Comparison of ENCODE assay signal across 35 mouse cellular contexts in the genomic region with DNA sequence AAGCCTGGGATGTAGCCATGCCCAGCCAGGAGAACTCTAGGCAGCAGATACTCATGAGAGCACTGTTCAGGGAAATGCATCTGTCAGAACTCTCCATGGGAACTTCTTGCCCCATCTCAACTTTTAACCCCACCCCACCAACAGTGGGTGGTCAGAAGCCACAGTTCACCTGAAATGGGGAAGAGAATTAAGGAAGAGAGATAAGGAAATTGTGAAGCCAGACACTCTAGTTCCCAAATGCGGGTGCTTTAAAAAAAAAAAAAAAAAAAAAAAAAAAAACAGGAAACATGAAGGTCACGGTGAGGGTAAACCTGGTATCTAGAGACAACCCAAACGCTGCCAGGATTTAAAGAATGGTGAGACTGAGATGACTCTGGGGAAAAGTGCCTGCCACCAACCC. TPM values are rescaled to one million over a fixed set of nuclear protein-coding genes. Genes with fewer than 3 reads are reported as not detected.
DNase-seq lines count a peak whose midpoint lies in the region; ATAC-seq and TF ChIP-seq lines count a peak whose summit lies in the region.
"Had no signal": no experiment of that assay in that cellular context is flagged by ENCODE, and none has a peak within 500 bp of the region (broad histone marks: within the 10 kb centered on the region; RNA-seq: fewer than 3 reads in every experiment).

No protein-coding gene starts in this region.

- H3K4me3 ChIP-seq in CH12.LX (replicated peaks in 1 of 3; ENCODE audit: low read depth in 2 of 3, low read length in 2 of 3, poor library complexity in 1 of 3): no peak overlapping the region
- H3K4me3 ChIP-seq in small intestine, adult 2 months (ENCODE audit: low read depth, low read length): no peak overlapping the region
- no peak overlapping the region for H3K4me3 ChIP-seq in intestine, embryonic 15.5 days (replicated peaks)
- H3K4me3 ChIP-seq: erythroblast, embryonic 14.5 days; heart, embryonic 13.5 days; hindbrain, embryonic 10.5 days; hindbrain, embryonic 15.5 days; liver, embryonic 15.5 days; midbrain, embryonic 15.5 days; myocyte; neural tube, embryonic 12.5 days had no signal

- H3K27me3 ChIP-seq in CH12.LX (replicated peaks): no peaks in the 10 kb centered on the region
- no peaks in the 10 kb centered on the region for H3K27me3 ChIP-seq in small intestine, adult 2 months (ENCODE audit: control insufficient read depth, insufficient read depth, low read length)
- 0 out of 2 replicates have a peak, but pooled peaks cover 3% of the 10 kb centered on the region for H3K27me3 ChIP-seq in intestine, embryonic 15.5 days (replicated peaks)
- H3K27me3 ChIP-seq: hindbrain, embryonic 15.5 days; midbrain, embryonic 15.5 days; neural tube, embryonic 12.5 days had no signal

- no peak overlapping the region for H3K4me2 ChIP-seq in CH12.LX (ENCODE audit: insufficient read depth, low read depth, poor library complexity, severe bottlenecking)
- no peak overlapping the region for H3K4me2 ChIP-seq in intestine, embryonic 15.5 days (replicated peaks)
- H3K4me2 ChIP-seq: heart, embryonic 13.5 days; hindbrain, embryonic 15.5 days; liver, embryonic 15.5 days; midbrain, embryonic 15.5 days; neural tube, embryonic 12.5 days had no signal

- 11% methylated on average over 3 of the region's 3 CpGs for WGBS in small intestine, adult 2 months
- WGBS in intestine, embryonic 15.5 days: 33% methylated on average over 3 of the region's 3 CpGs

- no peak for TF ChIP-seq CTCF in CH12.LX (conservative IDR thresholded peaks at IDR 0.05 in 1 of 2, IDR thresholded peaks at IDR 0.05 in 1 of 2; ENCODE audit: low read depth in 2 of 2, low read length in 2 of 2)
- TF ChIP-seq CTCF in small intestine, adult 2 months (IDR thresholded peaks at IDR 0.05; ENCODE audit: extremely low read depth, insufficient read length, insufficient replicate concordance, low read depth, low read length): no peak

- peak; percentile 14 to 25 for DNase-seq in lung, adult 18-20 months
- DNase-seq in lung, postnatal 10 days: no peak
- no peak for DNase-seq in CH12.LX (ENCODE audit: extremely low read depth)
- DNase-seq in adrenal gland, postnatal 14 days: no peak
- DNase-seq: adrenal gland, adult 8-10 months; cerebellum, adult 11-12 months; cerebellum, postnatal 10 days; heart, postnatal 10 days; kidney, adult 2 months; kidney, postnatal 4 days; right cerebral cortex, adult 18-20 months; thymus, adult 18-20 months; thymus, postnatal 25 days had no signal

- no peaks in the 10 kb centered on the region for H3K36me3 ChIP-seq in CH12.LX (replicated peaks in 1 of 2; ENCODE audit: control insufficient read depth in 1 of 2, insufficient read depth in 1 of 2, low read length in 1 of 2)
- H3K36me3 ChIP-seq in small intestine, adult 2 months (ENCODE audit: control insufficient read depth, insufficient read depth, low read length): no peaks in the 10 kb centered on the region
- no peaks in the 10 kb centered on the region for H3K36me3 ChIP-seq in intestine, embryonic 15.5 days
- H3K36me3 ChIP-seq: heart, embryonic 13.5 days; hindbrain, embryonic 10.5 days; hindbrain, embryonic 15.5 days; liver, embryonic 15.5 days; midbrain, embryonic 15.5 days; neural tube, embryonic 12.5 days had no signal

- no peak for TF ChIP-seq RAD21 in CH12.LX (IDR thresholded peaks at IDR 0.05; ENCODE audit: low read depth, low read length)

- TF ChIP-seq POLR2A in CH12.LX (IDR thresholded peaks at IDR 0.05; ENCODE audit: low read depth, low read length): no peak
- no peak for TF ChIP-seq POLR2A in small intestine, adult 2 months (IDR thresholded peaks at IDR 0.05; ENCODE audit: low read depth, low read length)

- no peak overlapping the region for H3K9ac ChIP-seq in CH12.LX (ENCODE audit: insufficient read depth, low read depth)
- H3K9ac ChIP-seq in intestine, embryonic 15.5 days: no peak overlapping the region
- H3K9ac ChIP-seq: heart, embryonic 13.5 days; hindbrain, embryonic 15.5 days; liver, embryonic 15.5 days; midbrain, embryonic 15.5 days; neural tube, embryonic 12.5 days had no signal

- H3K79me2 ChIP-seq in CH12.LX (replicated peaks; ENCODE audit: control insufficient read depth, extremely low read depth, insufficient read depth, poor library complexity, severe bottlenecking): no peaks in the 10 kb centered on the region; the same call in 1 of the 2 replicates

- in situ Hi-C loops in CH12.LX (cut with MboI; ENCODE audit: low pct_ligation_motif_present, low pct_unique_long_range_greater_than_20kb, low sequenced_read_pairs): loop anchor here (10.0 kb wide), 1 partner anchor 238 kb away; no protein-coding TSS in a partner anchor

- no peak for TF ChIP-seq EP300 in CH12.LX (IDR thresholded peaks at IDR 0.05; ENCODE audit: low read length)

- H3K9me3 ChIP-seq in CH12.LX (replicated peaks; ENCODE audit: low read length): no peaks in the 10 kb centered on the region
- no peaks in the 10 kb centered on the region for H3K9me3 ChIP-seq in intestine, embryonic 15.5 days
- H3K9me3 ChIP-seq: heart, embryonic 13.5 days; hindbrain, embryonic 10.5 days; hindbrain, embryonic 15.5 days; liver, embryonic 15.5 days; midbrain, embryonic 15.5 days; neural tube, embryonic 12.5 days had no signal

- H3K27ac ChIP-seq in CH12.LX (ENCODE audit: insufficient read depth, low read depth): no peak overlapping the region
- peak overlapping the region; percentile 5; the same call in 1 of the 2 replicates for H3K27ac ChIP-seq in small intestine, adult 2 months (ENCODE audit: insufficient read depth, low read depth, low read length)
- H3K27ac ChIP-seq in intestine, embryonic 15.5 days: no peak overlapping the region
- H3K27ac ChIP-seq: heart, embryonic 13.5 days; hindbrain, embryonic 10.5 days; hindbrain, embryonic 15.5 days; liver, embryonic 15.5 days; midbrain, embryonic 15.5 days; neural tube, embryonic 12.5 days; stomach, postnatal 0 days had no signal

- H3K4me1 ChIP-seq in CH12.LX (ENCODE audit: control insufficient read depth in 1 of 2, insufficient read depth in 2 of 2): peaks cover 3 to 43% of the 10 kb centered on the region in 2 experiments; a peak in 2 of 4 replicates
- H3K4me1 ChIP-seq in small intestine, adult 2 months (ENCODE audit: control insufficient read depth, insufficient read depth, insufficient read length, low read length): peaks cover 16% of the 10 kb centered on the region; the same call in 1 of the 2 replicates
- peaks cover 9% of the 10 kb centered on the region; the same call in 1 of the 2 replicates for H3K4me1 ChIP-seq in intestine, embryonic 15.5 days (replicated peaks)

- peak; percentile 85 for ATAC-seq in granulocyte monocyte progenitor cell, adult 5-6 weeks (replicated peaks; ENCODE audit: poor library complexity, severe bottlenecking)
- no peak for ATAC-seq in intestine, embryonic 15.5 days
- ATAC-seq: forebrain, embryonic 16.5 days; midbrain, embryonic 15.5 days had no signal

- dilution Hi-C loops in CH12.LX (cut with MboI; ENCODE audit: extremely low pct_ligation_motif_present, extremely low pct_unique_long_range_greater_than_20kb, low sequenced_read_pairs): no loop called here

TF ChIP-seq in CH12.LX, 34 proteins besides CTCF, POLR2A, EP300 and RAD21:
- TF ChIP-seq ZNF384 (IDR thresholded peaks at IDR 0.05; ENCODE audit: low read depth, low read length) (peak; percentile 75), MYC (IDR thresholded peaks at IDR 0.05; ENCODE audit: low read depth, low read length) (no peak)

RNA-seq across cellular contexts. Expression of a gene that starts 5.7 kb away (rescaled TPM):
- total RNA-seq in CH12.LX (2012; rRNA removed): not detected in 2 replicates
- not detected in 2 replicates for total RNA-seq in CH12.LX (2014; rRNA removed)
- polyA plus RNA-seq in CH12.LX (2012; ENCODE audit: insufficient read length, low read depth): not detected in 2 replicates
- not detected in 2 replicates for total RNA-seq in granulocyte monocyte progenitor cell, adult 5-6 weeks (2014; fragmentation: Nextera tagmentation)
- 2.1 TPM in 1 of 2 replicates, not detected in the other for total RNA-seq in granulocyte monocyte progenitor cell, adult 5-6 weeks (2017)
- 0.15 and 0.19 TPM in 2 replicates for polyA plus RNA-seq in small intestine, adult 2 months (2012; rRNA removed)
- total RNA-seq in adrenal gland, postnatal 14 days (2021): 0.30 and 0.37 TPM in 2 replicates
- polyA plus RNA-seq in intestine, embryonic 15.5 days (2015; fragmentation: Nextera tagmentation; extraction: Ambion mirVana): 0.24 and 0.30 TPM in 2 replicates
- total RNA-seq: gastrocnemius, adult 8-10 months; heart, adult 8-10 months; heart, postnatal 10 days; left cerebral cortex, postnatal 10 days; megakaryocyte-erythroid progenitor cell, adult 5-6 weeks had no signal
- polyA plus RNA-seq: erythroblast, embryonic 14.5 days; forebrain, embryonic 11.5 days; heart, embryonic 13.5 days; intestine, embryonic 14.5 days; limb, embryonic 11.5 days; liver, embryonic 15.5 days; spleen, adult 2 months had no signal

RNA-seq across cellular contexts. Expression of a gene that starts 5.8 kb away (rescaled TPM):
- 152 and 163 TPM in 2 replicates for total RNA-seq in CH12.LX (2012; rRNA removed)
- total RNA-seq in CH12.LX (2014; rRNA removed): 119 and 133 TPM in 2 replicates
- polyA plus RNA-seq in CH12.LX (2012; ENCODE audit: insufficient read length, low read depth): 489 and 569 TPM in 2 replicates
- 299 and 328 TPM in 2 replicates for total RNA-seq in granulocyte monocyte progenitor cell, adult 5-6 weeks (2014; fragmentation: Nextera tagmentation)
- 154 and 224 TPM in 2 replicates for total RNA-seq in granulocyte monocyte progenitor cell, adult 5-6 weeks (2017)
- 1,632 and 2,398 TPM in 2 replicates for polyA plus RNA-seq in small intestine, adult 2 months (2012; rRNA removed)
- total RNA-seq in adrenal gland, postnatal 14 days (2021): 957 and 984 TPM in 2 replicates
- 688 and 736 TPM in 2 replicates for polyA plus RNA-seq in intestine, embryonic 15.5 days (2015; fragmentation: Nextera tagmentation; extraction: Ambion mirVana)

RNA-seq across cellular contexts. Expression of a gene that starts 28.3 kb away (rescaled TPM):
- total RNA-seq in CH12.LX (2012; rRNA removed) (21.4 and 22.2 TPM in 2 replicates), CH12.LX (2014; rRNA removed) (9.1 and 12.0 TPM in 2 replicates)
- polyA plus RNA-seq in CH12.LX (2012; ENCODE audit: insufficient read length, low read depth): 27.1 and 27.7 TPM in 2 replicates
- total RNA-seq in granulocyte monocyte progenitor cell, adult 5-6 weeks (2014; fragmentation: Nextera tagmentation): 19.1 and 22.9 TPM in 2 replicates
- 17.6 and 26.4 TPM in 2 replicates for total RNA-seq in granulocyte monocyte progenitor cell, adult 5-6 weeks (2017)
- 111 and 261 TPM in 2 replicates for polyA plus RNA-seq in small intestine, adult 2 months (2012; rRNA removed)
- total RNA-seq in adrenal gland, postnatal 14 days (2021): 26.8 and 45.4 TPM in 2 replicates
- 44.8 and 52.8 TPM in 2 replicates for polyA plus RNA-seq in intestine, embryonic 15.5 days (2015; fragmentation: Nextera tagmentation; extraction: Ambion mirVana)

RNA-seq across cellular contexts. Expression of a gene that starts 34.2 kb away (rescaled TPM):
- total RNA-seq in CH12.LX (2012; rRNA removed): not detected in 2 replicates
- total RNA-seq in CH12.LX (2014; rRNA removed): not detected in 2 replicates
- not detected in 2 replicates for polyA plus RNA-seq in CH12.LX (2012; ENCODE audit: insufficient read length, low read depth)
- total RNA-seq in granulocyte monocyte progenitor cell, adult 5-6 weeks (2014; fragmentation: Nextera tagmentation): not detected in 2 replicates
- not detected in 2 replicates for total RNA-seq in granulocyte monocyte progenitor cell, adult 5-6 weeks (2017)
- polyA plus RNA-seq in small intestine, adult 2 months (2012; rRNA removed): 0.19 and 0.42 TPM in 2 replicates
- total RNA-seq in adrenal gland, postnatal 14 days (2021): 2.7 and 4.3 TPM in 2 replicates
- 2.7 and 3.7 TPM in 2 replicates for polyA plus RNA-seq in intestine, embryonic 15.5 days (2015; fragmentation: Nextera tagmentation; extraction: Ambion mirVana)
- total RNA-seq: gastrocnemius, adult 8-10 months; heart, adult 8-10 months; liver, adult 2 months; megakaryocyte-erythroid progenitor cell, adult 5-6 weeks had no signal
- polyA plus RNA-seq: erythroblast, embryonic 14.5 days; limb, embryonic 11.5 days; liver, adult 2 months; myocyte had no signal

Comparison
In these comparisons a context has a peak if more than half of its experiments do, and no peak if none do; other contexts are left out.
1. DNase-seq: peak in lung, adult 18-20 months (2 of 2); none in lung, postnatal 10 days (single experiment), CH12.LX (single experiment) and adrenal gland, postnatal 14 days (single experiment).